Mouse (Mus musculus) midbrain, postnatal 0 days (tissue): ENCODE results near the gene Atp1a2. TPM values are rescaled to one million over a fixed set of nuclear protein-coding genes. Genes with fewer than 3 reads are reported as not detected.
A peak's percentile ranks its signal among the peaks of the same experiment; 100 is the strongest.

ENCODE experiments used
- ATAC-seq: fragments of 200-750 bp; cut with Nextera tagmentation; 2 replicates; pipeline ENCODE4 v1.8.0; 2017; ENCODE audit warnings: moderate number of reproducible peaks, mild to moderate bottlenecking, moderate TSS enrichment, moderate library complexity; ENCODE audit not compliant: low FRiP score
- DNase-seq: peaks from one replicate; pipeline ENCODE4 v3.0.0-alpha.2; 2015; ENCODE audit warnings: low spot score
- H3K27ac ChIP-seq: fragments of 300-500 bp; sonication (generic); 2 replicates; pipeline ENCODE4 v1.5.1; 2014; ENCODE audit warnings: low read depth, mild to moderate bottlenecking, low read length, mixed read lengths
- H3K27me3 ChIP-seq: fragments of 300-500 bp; sonication (generic); 2 replicates; pipeline ENCODE4 v1.6.1; 2014; ENCODE audit warnings: low read length, control low read depth, mixed read lengths; ENCODE audit not compliant: insufficient read depth
- H3K36me3 ChIP-seq: fragments of 300-500 bp; sonication (generic); 2 replicates; pipeline ENCODE4 v1.6.1; 2014; ENCODE audit warnings: low read length, control low read depth, mixed read lengths; ENCODE audit not compliant: insufficient read depth
- H3K4me1 ChIP-seq: fragments of 300-500 bp; sonication (generic); 2 replicates; pipeline ENCODE4 v1.6.1; 2014; ENCODE audit warnings: mild to moderate bottlenecking, control low read depth, antibody characterized with exemption, low read length, mixed read lengths; ENCODE audit not compliant: insufficient read depth
- H3K4me2 ChIP-seq: fragments of 300-500 bp; sonication (generic); 2 replicates; pipeline ENCODE4 v1.6.1; 2014; ENCODE audit warnings: low read depth, mild to moderate bottlenecking, low read length, mixed read lengths; ENCODE audit not compliant: poor library complexity, severe bottlenecking
- H3K4me3 ChIP-seq: fragments of 300-500 bp; sonication (generic); 2 replicates; pipeline ENCODE4 v1.5.1; 2014; ENCODE audit warnings: low read depth, mild to moderate bottlenecking, low read length, moderate library complexity
- H3K9ac ChIP-seq: fragments of 300-500 bp; sonication (generic); replicated peaks from 2 replicates; pipeline ENCODE4 v1.6.1; 2014; ENCODE audit warnings: mild to moderate bottlenecking, low read length, moderate library complexity, mixed read lengths; ENCODE audit not compliant: poor library complexity, severe bottlenecking
- H3K9me3 ChIP-seq: fragments of 300-500 bp; sonication (generic); 2 replicates; pipeline ENCODE4 v1.6.1; 2016; ENCODE audit warnings: low read length, control low read depth
- CTCF ChIP-seq: IDR thresholded peaks from 2 replicates; pipeline ENCODE4 v1.5.1; 2016; ENCODE audit warnings: antibody characterized with exemption, mild to moderate bottlenecking
- WGBS: fragments of 180-500 bp; shearing (Covaris S2); extraction: QIAGEN DNeasy Blood & Tissue Kit; methylation state at CpG from one replicate; pipeline ENCODE4 v1.1.7; 2014; 5-methylcytosine and 5-hydroxymethylcytosine counted together
- polyA plus RNA-seq: library from polyadenylated mRNA; unstranded; fragments of >200 nt; fragmentation: Nextera tagmentation; extraction: Ambion mirVana; gene quantifications from 2 replicates; pipeline ENCODE4 v1.2.1, GENCODE M21; 2015
- total RNA-seq: library from RNA; depleted of rRNA; stranded (reverse); fragments of >200 nt; gene quantifications from 2 replicates; pipeline ENCODE4 v1.2.3, GENCODE M21; 2014; rRNA removed

Gene Atp1a2
- total RNA-seq (398 and 409 TPM in 2 replicates), polyA plus RNA-seq (94.4 and 100 TPM in 2 replicates)

DNA sequence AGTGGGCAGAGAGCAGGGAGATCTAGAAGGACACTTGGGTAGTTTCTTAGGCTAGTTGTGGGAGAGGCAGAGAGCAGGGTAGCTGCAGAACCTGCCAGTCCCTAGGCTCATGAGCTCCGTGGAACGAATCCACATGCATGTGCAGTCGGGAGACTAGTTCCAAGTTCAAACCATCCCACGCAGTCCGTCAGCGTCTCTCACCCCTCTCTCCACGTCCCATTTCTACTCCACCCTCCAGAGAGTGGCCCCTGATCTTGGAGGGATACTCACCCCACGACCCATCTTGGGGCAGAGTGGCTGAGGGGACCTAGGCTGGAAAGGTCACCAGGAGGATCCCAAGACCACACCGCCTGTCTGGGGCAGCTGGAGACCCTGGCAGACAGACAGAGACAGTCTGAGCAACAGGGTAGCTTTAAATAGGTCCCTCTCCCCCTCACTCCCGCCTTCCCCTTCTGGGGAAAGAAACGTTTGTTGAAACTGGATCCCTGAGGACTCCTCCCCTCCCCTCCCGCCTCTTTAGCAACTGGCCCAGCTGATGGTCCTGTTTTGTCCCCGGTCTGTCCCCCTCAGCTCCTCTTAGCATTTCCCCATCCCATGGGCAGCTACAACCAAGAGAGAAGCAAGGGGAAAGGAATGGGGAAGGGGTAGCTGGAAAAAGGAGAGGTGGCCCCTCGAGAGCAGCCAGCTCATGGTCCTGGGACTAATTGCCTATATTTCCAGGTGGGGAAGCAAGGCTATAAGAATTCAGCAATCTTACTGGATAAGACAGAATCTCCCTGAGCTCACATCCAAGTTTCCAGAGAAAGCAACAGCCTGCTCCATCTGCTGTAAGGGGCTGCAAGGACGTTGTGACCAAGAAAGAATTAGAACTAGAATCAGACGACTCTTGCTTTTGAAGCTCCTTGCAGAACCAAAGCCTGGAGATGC is at the start of gene Atp1a2:
TSS of gene Atp1a2 (minus strand) at position 454 of the 927 bp plus-strand sequence.
- Histone ChIP-seq H3K4me2 (peak within 1 kb of the TSS; percentile 38), H3K4me3 (peak within 1 kb of the TSS; percentile 28), H3K9me3 (no peaks in the 10 kb centered on the region), H3K27me3 (no peaks in the 10 kb centered on the region), H3K36me3 (no peaks in the 10 kb centered on the region), H3K9ac (peak within 1 kb of the TSS; percentile 46), H3K4me1 (0 out of 2 replicates have a peak, but pooled peaks cover 4% of the 10 kb centered on the region), H3K27ac (peak within 1 kb of the TSS; percentile 80)
- TF ChIP-seq CTCF: no peak
- DNase-seq (peak; percentile 80), ATAC-seq (peak; percentile 39)
- 16% methylated on average over 16 of the region's 16 CpGs for WGBS

DNA sequence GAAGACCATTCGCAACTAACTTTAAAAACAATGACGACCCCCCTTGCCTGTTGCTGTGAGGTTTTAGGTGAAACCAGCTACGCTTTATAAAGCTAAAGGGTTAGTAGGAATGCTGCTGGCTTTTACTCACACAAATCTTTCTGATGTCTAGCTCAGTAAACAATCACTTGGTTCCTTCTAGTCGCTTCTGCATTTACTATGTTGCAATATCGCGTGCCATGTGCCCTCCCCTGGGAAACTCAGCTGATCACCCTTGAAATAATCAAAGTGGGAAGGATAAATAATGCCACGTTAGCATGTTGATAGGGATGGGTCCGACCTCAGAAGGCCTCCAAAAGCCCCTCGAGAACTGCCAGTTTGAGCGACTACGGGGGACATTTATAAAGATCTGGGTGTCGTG is 49.5 kb upstream of the Atp1a2 start:
- DNase-seq (no peak), ATAC-seq (no peak)
- TF ChIP-seq CTCF: no peak
- Histone ChIP-seq H3K27ac (no peak overlapping the region), H3K9ac (no peak overlapping the region), H3K36me3 (no peaks in the 10 kb centered on the region), H3K4me2 (no peak overlapping the region), H3K4me1 (no peaks in the 10 kb centered on the region), H3K9me3 (no peaks in the 10 kb centered on the region), H3K27me3 (no peaks in the 10 kb centered on the region), H3K4me3 (no peak overlapping the region)
- WGBS: 91% methylated on average over 12 of the region's 12 CpGs

DNA sequence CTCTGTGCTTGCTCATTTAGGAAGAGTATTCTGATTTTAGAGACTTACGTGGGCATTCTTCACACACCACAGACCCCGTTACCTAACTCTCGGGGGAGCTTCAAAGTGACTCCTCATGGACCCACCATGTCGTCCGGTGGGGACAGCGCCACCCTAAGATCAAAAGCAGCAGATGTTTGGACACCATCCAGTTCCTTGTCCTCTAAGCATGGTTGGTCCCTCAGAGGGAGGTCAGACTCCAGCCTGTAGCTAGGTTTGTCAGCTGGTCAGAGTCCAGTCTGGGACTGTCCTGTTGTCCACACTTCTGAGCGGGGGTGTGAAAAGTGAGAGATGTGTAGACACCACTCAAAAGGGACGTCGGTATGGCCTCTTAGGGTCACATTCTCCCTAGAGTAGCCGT is 48.8 kb upstream of the Atp1a2 start:
- no peaks in the 10 kb centered on the region for H3K4me1 ChIP-seq
- H3K27me3 ChIP-seq: no peaks in the 10 kb centered on the region
- H3K9ac ChIP-seq: no peak overlapping the region
- no peak overlapping the region for H3K4me3 ChIP-seq
- ATAC-seq: no peak
- no peak overlapping the region for H3K27ac ChIP-seq
- H3K4me2 ChIP-seq: no peak overlapping the region
- DNase-seq: no peak
- H3K36me3 ChIP-seq: no peaks in the 10 kb centered on the region
- 83% methylated on average over 10 of the region's 10 CpGs for WGBS
- no peaks in the 10 kb centered on the region for H3K9me3 ChIP-seq
- no peak for TF ChIP-seq CTCF

DNA sequence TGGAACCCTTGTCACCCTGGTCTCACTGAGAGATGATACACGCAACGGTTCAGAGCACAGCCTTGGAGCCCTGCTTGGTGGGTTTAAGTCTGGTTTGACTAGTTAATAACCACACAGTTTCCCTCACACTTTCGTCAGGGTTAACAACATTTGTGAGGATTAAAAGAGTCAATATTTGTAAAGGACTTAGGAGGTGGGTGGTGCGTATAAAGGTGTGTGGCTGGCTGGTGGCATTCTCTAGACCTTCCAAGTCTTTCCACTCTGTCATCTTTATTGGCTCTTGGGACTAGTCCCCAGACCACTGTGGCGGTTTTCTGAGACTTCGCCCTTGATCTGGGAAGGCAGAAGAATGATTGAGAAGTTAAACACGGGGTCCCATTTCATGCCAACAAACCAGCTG is 47.0 kb upstream of the Atp1a2 start:
- Histone ChIP-seq H3K27me3 (peaks cover 5% of the 10 kb centered on the region; the same call in 1 of the 2 replicates), H3K9me3 (no peaks in the 10 kb centered on the region), H3K4me2 (no peak overlapping the region), H3K9ac (no peak overlapping the region), H3K4me1 (no peaks in the 10 kb centered on the region), H3K4me3 (no peak overlapping the region), H3K27ac (0 out of 2 replicates have a peak overlapping the region, but pooled peaks have one; percentile 52), H3K36me3 (no peaks in the 10 kb centered on the region)
- no peak for TF ChIP-seq CTCF
- 80% methylated on average over 7 of the region's 7 CpGs for WGBS
- ATAC-seq: no peak
- DNase-seq: no peak

DNA sequence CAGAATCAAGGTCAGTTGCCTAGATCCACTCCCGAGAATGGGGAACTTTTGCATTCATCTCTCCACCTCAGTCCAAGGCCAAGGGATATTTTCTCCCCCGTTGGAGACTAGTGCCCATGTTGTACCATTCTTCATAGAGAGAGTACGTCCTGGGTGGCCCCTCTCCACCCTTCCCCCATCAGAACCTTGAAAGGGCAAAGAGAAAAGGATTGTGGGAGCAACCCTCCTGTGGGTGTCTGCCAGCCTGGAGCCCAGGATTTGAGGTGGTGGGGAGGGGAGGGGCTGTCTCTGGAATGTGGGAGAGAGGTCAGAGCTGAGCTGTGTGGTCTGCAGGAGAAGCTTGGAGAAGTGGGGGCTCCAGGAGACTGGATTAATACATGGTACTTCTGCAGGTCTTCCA is 46.0 kb upstream of the Atp1a2 start:
- ATAC-seq: 0 out of 2 replicates have a peak, but pooled peaks have one; percentile 24
- DNase-seq: peak; percentile 45
- TF ChIP-seq CTCF: no peak
- Histone ChIP-seq H3K4me3 (no peak overlapping the region), H3K9ac (no peak overlapping the region), H3K36me3 (no peaks in the 10 kb centered on the region), H3K27ac (peak overlapping the region; percentile 52), H3K4me1 (no peaks in the 10 kb centered on the region), H3K27me3 (peaks cover 5% of the 10 kb centered on the region; the same call in 1 of the 2 replicates), H3K9me3 (no peaks in the 10 kb centered on the region), H3K4me2 (no peak overlapping the region; the same call in 1 of the 2 replicates)
- WGBS: 52% methylated on average over 3 of the region's 3 CpGs

DNA sequence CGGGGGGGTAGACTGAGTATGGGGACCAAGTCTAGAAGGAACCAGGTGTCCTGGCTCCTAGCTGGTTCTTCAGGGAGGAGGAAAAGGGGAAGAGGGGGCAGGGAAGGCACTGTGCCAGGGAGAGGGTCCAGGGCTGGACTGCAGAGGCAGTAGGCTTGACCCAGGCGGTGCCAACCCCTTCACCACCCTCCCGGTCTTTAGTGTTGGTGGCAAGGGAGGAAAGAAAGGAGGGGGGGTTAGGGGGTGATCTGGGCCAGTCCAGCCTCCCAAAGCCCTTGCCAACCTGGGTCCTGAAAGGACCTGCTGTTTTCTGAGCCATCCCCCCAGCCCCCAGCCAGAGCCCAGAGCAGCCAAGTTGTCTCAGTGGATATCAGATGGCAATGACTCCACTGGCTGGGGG is 44.9 kb upstream of the Atp1a2 start:
- Histone ChIP-seq H3K4me3 (peak overlapping the region; percentile 35; the same call in 1 of the 2 replicates), H3K9me3 (no peaks in the 10 kb centered on the region), H3K9ac (no peak overlapping the region), H3K4me1 (no peaks in the 10 kb centered on the region), H3K27me3 (peaks cover 5% of the 10 kb centered on the region; the same call in 1 of the 2 replicates), H3K4me2 (peak overlapping the region; percentile 55), H3K27ac (peak overlapping the region; percentile 71), H3K36me3 (no peaks in the 10 kb centered on the region)
- no peak for TF ChIP-seq CTCF
- 75% methylated on average over 2 of the region's 3 CpGs for WGBS
- ATAC-seq (peak; percentile 80), DNase-seq (peak; percentile 87)
